Mouse (Mus musculus): ENCODE measurements around the gene Tppp3. TPM values are rescaled to one million over a fixed set of nuclear protein-coding genes. Genes with fewer than 3 reads are reported as not detected.
A peak's percentile ranks its signal among the peaks of the same experiment; 100 is the strongest.

Tppp3 gene
- total RNA-seq, 1 experiment = 17.3 TPM

DNA sequence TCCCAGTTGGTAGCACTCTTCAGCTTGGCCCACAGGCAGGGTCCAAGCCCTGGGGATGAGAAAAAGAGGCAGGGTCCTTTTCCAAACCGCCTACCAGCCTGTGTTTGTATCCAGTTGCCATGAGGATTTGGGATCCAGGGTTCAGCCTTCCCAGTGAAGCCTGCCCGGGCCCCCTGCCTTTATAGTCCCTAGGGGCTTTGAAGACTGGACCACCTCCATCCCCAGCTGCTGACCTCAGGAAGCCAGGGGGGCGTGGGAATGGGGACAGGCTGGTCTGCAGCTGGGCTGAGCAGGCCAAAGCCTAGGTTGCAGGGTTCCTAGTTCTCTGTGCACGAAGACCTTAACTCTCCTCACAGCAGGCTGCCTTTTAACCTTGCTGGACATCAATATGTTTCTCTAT lies 3.9 kb upstream of the Tppp3 start:
- Histone ChIP-seq H3K27ac (ENCODE audit: insufficient read depth, low read depth, low read length, poor library complexity, severe bottlenecking) (no peak overlapping the region), H3K4me1 (ENCODE audit: control insufficient read depth in 2 of 2, insufficient read depth in 2 of 2, low read length in 2 of 2, poor library complexity in 1 of 2) (peaks cover 10 to 30% of the 10 kb centered on the region in 2 experiments), H3K9ac (ENCODE audit: insufficient read depth, low read depth, low read length, poor library complexity, severe bottlenecking) (no peak overlapping the region), H3K9me3 (ENCODE audit: control insufficient read depth, insufficient read depth, low read depth, low read length) (no peaks in the 10 kb centered on the region), H3K4me3 (ENCODE audit: insufficient read depth in 1 of 2, low read depth in 1 of 2, low read length in 2 of 2, poor library complexity in 1 of 2, severe bottlenecking in 1 of 2) (no peak overlapping the region), H3K36me3 (ENCODE audit: control insufficient read depth, insufficient read depth, low read length, poor library complexity, severe bottlenecking) (no peaks in the 10 kb centered on the region)
- no peak for DNase-seq (ENCODE audit: low read depth, low spot score)
- no peak for TF ChIP-seq ZNF384 (IDR thresholded peaks at IDR 0.05; ENCODE audit: low read depth, low read length)
- TF ChIP-seq MAFK (IDR thresholded peaks at IDR 0.05; ENCODE audit: insufficient read depth, low read depth, low read length) = no peak
- TF ChIP-seq ZC3H11A (IDR thresholded peaks at IDR 0.05; ENCODE audit: borderline replicate concordance, low read depth, low read length) = no peak
- no peak for TF ChIP-seq HCFC1 (IDR thresholded peaks at IDR 0.05; ENCODE audit: borderline replicate concordance, insufficient read depth, low read length)
- TF ChIP-seq CHD2 (IDR thresholded peaks at IDR 0.05; ENCODE audit: low read depth, low read length) = no peak
- in situ Hi-C loops (cut with MboI; ENCODE audit: low sequenced_read_pairs in 2 of 2, unreplicated experiment in 2 of 2) = no loop called here

DNA sequence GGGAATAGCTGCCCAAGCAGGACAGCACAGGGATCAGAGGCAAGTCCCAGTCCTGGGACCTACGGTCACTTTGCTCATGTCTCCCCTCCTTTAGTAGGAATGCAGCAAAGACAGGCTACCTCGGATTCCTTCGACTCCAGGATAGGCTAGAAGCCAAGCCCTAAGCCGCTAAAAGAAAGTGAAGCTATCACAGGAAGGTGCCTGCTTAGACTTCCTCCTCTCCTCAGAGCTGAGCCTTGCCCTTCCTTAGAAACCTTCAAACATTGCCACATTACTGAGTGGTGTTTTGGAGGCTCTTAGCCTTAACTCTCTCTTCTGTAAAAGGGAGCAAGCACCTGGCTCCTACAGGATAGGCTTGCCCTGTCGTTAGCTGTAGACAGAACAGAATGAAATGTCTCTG lies 3.4 kb upstream of the Tppp3 start:
- DNase-seq (ENCODE audit: low read depth, low spot score) = no peak
- no peak overlapping the region for H3K27ac ChIP-seq (ENCODE audit: insufficient read depth, low read depth, low read length, poor library complexity, severe bottlenecking)
- TF ChIP-seq ZNF384 (IDR thresholded peaks at IDR 0.05; ENCODE audit: low read depth, low read length) (no peak), HCFC1 (IDR thresholded peaks at IDR 0.05; ENCODE audit: borderline replicate concordance, insufficient read depth, low read length) (no peak), CHD2 (IDR thresholded peaks at IDR 0.05; ENCODE audit: low read depth, low read length) (no peak), ZC3H11A (IDR thresholded peaks at IDR 0.05; ENCODE audit: borderline replicate concordance, low read depth, low read length) (no peak), MAFK (IDR thresholded peaks at IDR 0.05; ENCODE audit: insufficient read depth, low read depth, low read length) (no peak)
- no peak overlapping the region for H3K9ac ChIP-seq (ENCODE audit: insufficient read depth, low read depth, low read length, poor library complexity, severe bottlenecking)
- no peaks in the 10 kb centered on the region for H3K36me3 ChIP-seq (ENCODE audit: control insufficient read depth, insufficient read depth, low read length, poor library complexity, severe bottlenecking)
- H3K4me1 ChIP-seq (ENCODE audit: control insufficient read depth in 2 of 2, insufficient read depth in 2 of 2, low read length in 2 of 2, poor library complexity in 1 of 2) = peaks cover 10 to 35% of the 10 kb centered on the region in 2 experiments
- no peak overlapping the region for H3K4me3 ChIP-seq (ENCODE audit: insufficient read depth in 1 of 2, low read depth in 1 of 2, low read length in 2 of 2, poor library complexity in 1 of 2, severe bottlenecking in 1 of 2)
- no peaks in the 10 kb centered on the region for H3K9me3 ChIP-seq (ENCODE audit: control insufficient read depth, insufficient read depth, low read depth, low read length)
- in situ Hi-C loops (cut with MboI; ENCODE audit: low sequenced_read_pairs in 2 of 2, unreplicated experiment in 2 of 2) = no loop called here

DNA sequence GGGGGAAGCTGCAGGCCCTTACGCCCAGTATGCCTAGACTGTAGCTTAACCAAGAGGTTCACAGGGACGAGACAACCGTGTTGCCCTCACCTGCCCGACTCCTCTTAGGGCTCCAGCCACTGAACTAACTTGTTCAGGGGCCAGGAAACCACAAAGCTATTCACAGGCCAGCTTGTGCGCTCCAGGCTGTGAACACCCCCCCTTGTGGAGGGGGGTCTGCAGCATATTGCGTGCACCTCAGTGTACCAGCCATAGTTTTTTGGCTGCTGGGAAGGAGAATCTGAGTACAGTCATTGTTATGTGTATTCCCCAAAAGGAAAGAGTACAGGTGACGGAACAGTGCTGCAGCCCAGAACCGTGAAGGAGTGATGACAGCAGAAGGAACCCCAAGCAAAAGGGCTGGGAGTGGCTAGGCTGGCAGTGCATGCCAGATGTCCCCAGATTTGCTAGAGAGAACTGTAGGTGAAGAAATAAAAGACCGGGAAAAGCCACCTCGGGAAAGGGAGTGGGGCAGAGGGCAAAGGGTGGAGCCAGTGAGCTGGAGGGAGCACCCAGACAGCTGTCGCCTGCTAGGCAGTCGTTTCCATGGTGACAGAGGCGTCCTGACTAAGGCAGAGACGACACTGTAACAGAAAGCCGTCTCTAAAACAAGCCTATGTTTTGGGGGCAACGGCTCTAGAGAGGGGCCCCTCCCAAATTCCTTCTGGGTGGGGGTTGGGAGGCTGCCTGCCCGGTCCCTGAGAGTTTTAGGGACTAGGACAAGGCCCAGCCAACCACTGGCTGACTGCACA lies 2.7 kb upstream of the Tppp3 start:
- DNase-seq (ENCODE audit: low read depth, low spot score) = peak; percentile 48
- peaks cover 10 to 39% of the 10 kb centered on the region in 2 experiments for H3K4me1 ChIP-seq (ENCODE audit: control insufficient read depth in 2 of 2, insufficient read depth in 2 of 2, low read length in 2 of 2, poor library complexity in 1 of 2)
- H3K4me3 ChIP-seq (ENCODE audit: insufficient read depth in 1 of 2, low read depth in 1 of 2, low read length in 2 of 2, poor library complexity in 1 of 2, severe bottlenecking in 1 of 2) = no peak overlapping the region
- in situ Hi-C loops (cut with MboI; ENCODE audit: low sequenced_read_pairs in 2 of 2, unreplicated experiment in 2 of 2) = no loop called here
- no peak overlapping the region for H3K9ac ChIP-seq (ENCODE audit: insufficient read depth, low read depth, low read length, poor library complexity, severe bottlenecking)
- TF ChIP-seq ZNF384 (IDR thresholded peaks at IDR 0.05; ENCODE audit: low read depth, low read length) (no peak), HCFC1 (IDR thresholded peaks at IDR 0.05; ENCODE audit: borderline replicate concordance, insufficient read depth, low read length) (peak; percentile 15; the same call in 1 of the 2 replicates), ZC3H11A (IDR thresholded peaks at IDR 0.05; ENCODE audit: borderline replicate concordance, low read depth, low read length) (no peak)
- H3K27ac ChIP-seq (ENCODE audit: insufficient read depth, low read depth, low read length, poor library complexity, severe bottlenecking) = no peak overlapping the region
- H3K36me3 ChIP-seq (ENCODE audit: control insufficient read depth, insufficient read depth, low read length, poor library complexity, severe bottlenecking) = no peaks in the 10 kb centered on the region
- H3K9me3 ChIP-seq (ENCODE audit: control insufficient read depth, insufficient read depth, low read depth, low read length) = no peaks in the 10 kb centered on the region

DNA sequence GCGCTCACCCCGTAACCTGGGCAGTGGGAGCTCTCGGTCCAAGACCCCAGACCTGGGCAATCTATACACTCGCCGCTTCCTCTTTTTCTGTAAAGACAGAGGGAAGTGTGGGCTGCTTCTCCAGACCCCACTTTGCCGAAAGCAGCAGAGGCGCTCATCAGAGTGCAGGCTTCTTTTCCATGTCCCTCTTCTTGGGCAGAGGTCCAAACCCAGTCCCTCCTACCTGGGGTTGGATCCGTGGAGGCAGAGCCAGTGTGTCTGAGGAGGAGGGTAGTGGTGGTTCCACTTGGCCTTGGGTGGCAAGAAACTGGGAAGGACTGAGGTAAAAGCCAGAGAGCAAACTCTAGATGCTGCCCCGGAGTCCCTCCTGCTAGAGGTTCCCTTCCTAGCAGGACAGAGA lies 1.7 kb upstream of the Tppp3 start:
- in situ Hi-C loops (cut with MboI; ENCODE audit: low sequenced_read_pairs in 2 of 2, unreplicated experiment in 2 of 2) = no loop called here
- H3K27ac ChIP-seq (ENCODE audit: insufficient read depth, low read depth, low read length, poor library complexity, severe bottlenecking) = no peak overlapping the region
- H3K4me3 ChIP-seq (ENCODE audit: insufficient read depth in 1 of 2, low read depth in 1 of 2, low read length in 2 of 2, poor library complexity in 1 of 2, severe bottlenecking in 1 of 2) = peak overlapping the region in 1 of 2 experiments; percentile 45; a peak in 1 of 4 replicates
- no peak for DNase-seq (ENCODE audit: low read depth, low spot score)
- H3K4me1 ChIP-seq (ENCODE audit: control insufficient read depth in 2 of 2, insufficient read depth in 2 of 2, low read length in 2 of 2, poor library complexity in 1 of 2) = peaks cover 10 to 37% of the 10 kb centered on the region in 2 experiments
- H3K9ac ChIP-seq (ENCODE audit: insufficient read depth, low read depth, low read length, poor library complexity, severe bottlenecking) = no peak overlapping the region
- no peak for TF ChIP-seq MAFK (IDR thresholded peaks at IDR 0.05; ENCODE audit: insufficient read depth, low read depth, low read length)
- H3K36me3 ChIP-seq (ENCODE audit: control insufficient read depth, insufficient read depth, low read length, poor library complexity, severe bottlenecking) = no peaks in the 10 kb centered on the region
- no peaks in the 10 kb centered on the region for H3K9me3 ChIP-seq (ENCODE audit: control insufficient read depth, insufficient read depth, low read depth, low read length)

Measured in ES-E14 (cell line).